Mouse (Mus musculus) small intestine, adult 2 months (tissue): ENCODE data around the gene Vmn1r94. TPM values are rescaled to one million over a fixed set of nuclear protein-coding genes. Genes with fewer than 3 reads are reported as not detected.
"Not testable (repeated sequence)": the region's sequence is repeated elsewhere in the genome, so short reads cannot be mapped to it uniquely, and the experiment has no call there.

Experiments
- H3K27ac ChIP-seq: fragments of 200-500 bp; 2 replicates; pipeline ENCODE4 v1.5.1; 2012; ENCODE audit warnings: low read depth, low read length, control low read depth, inconsistent platforms; ENCODE audit not compliant: insufficient read depth
- H3K27me3 ChIP-seq: fragments of 200-500 bp; 2 replicates; pipeline ENCODE4 v1.6.1; 2012; ENCODE audit warnings: mild to moderate bottlenecking, moderate library complexity, low read length, inconsistent platforms; ENCODE audit not compliant: control insufficient read depth, insufficient read depth
- H3K36me3 ChIP-seq: fragments of 200-500 bp; 2 replicates; pipeline ENCODE4 v1.6.1; 2012; ENCODE audit warnings: mild to moderate bottlenecking, low read length, control low read depth, inconsistent platforms; ENCODE audit not compliant: control insufficient read depth, insufficient read depth
- H3K4me1 ChIP-seq: fragments of 200-500 bp; 2 replicates; pipeline ENCODE4 v1.6.1; 2012; ENCODE audit warnings: low read length, inconsistent platforms, mixed read lengths; ENCODE audit not compliant: control insufficient read depth, insufficient read depth, insufficient read length
- H3K4me3 ChIP-seq: fragments of 200-500 bp; 2 replicates; pipeline ENCODE4 v1.5.1; 2012; ENCODE audit warnings: low read depth, mild to moderate bottlenecking, control low read depth, inconsistent platforms, low read length, moderate library complexity
- WGBS: fragments of 180-500 bp; shearing (Covaris S2); methylation state at CpG from one replicate; pipeline ENCODE4 v1.1.7; 2018; 5-methylcytosine and 5-hydroxymethylcytosine counted together
- polyA plus RNA-seq: library from polyadenylated mRNA; depleted of rRNA; stranded (reverse); fragments of >200 nt; gene quantifications from 2 replicates; pipeline ENCODE4 v1.2.3, GENCODE M21; 2012; rRNA removed

Gene Vmn1r94
- polyA plus RNA-seq: not detected in 2 replicates

GRCm38 (mm10) chr7:20168277-20168676, at the start of gene Vmn1r94:
Gene Vmn1r94 (minus strand): TSS chr7:20168377.
- not testable (repeated sequence) for H3K27ac ChIP-seq, H3K36me3 ChIP-seq, H3K27me3 ChIP-seq, H3K4me1 ChIP-seq, H3K4me3 ChIP-seq
- no CpG with 5 or more reads among the region's 3 CpGs for WGBS

DNA sequence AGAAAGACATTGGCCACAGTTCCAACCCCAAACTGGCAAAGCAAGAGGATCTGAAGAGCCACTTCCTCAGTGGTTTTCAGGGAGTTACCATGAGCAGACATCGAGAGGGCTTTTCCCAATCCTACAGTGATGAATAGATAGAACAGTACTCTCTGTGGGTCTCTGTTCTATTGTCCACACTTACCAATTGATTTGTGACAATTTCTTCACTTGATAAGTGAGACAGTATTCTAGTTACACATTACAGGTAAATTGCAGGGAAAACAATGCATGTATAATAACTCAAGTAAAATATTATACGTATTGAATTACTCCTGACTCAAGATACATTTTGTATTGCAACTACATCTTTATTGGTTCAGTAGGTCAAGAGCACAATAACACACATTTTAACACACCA, 37.3 kb upstream of the Vmn1r94 start, which contains the start of gene Gm6164:
Gene Gm6164, minus strand, starts transcription at position 101 of the 400 bp plus-strand sequence.
- WGBS: no CpG with 5 or more reads among the region's 2 CpGs
- H3K27me3 ChIP-seq, H3K4me3 ChIP-seq, H3K4me1 ChIP-seq, H3K27ac ChIP-seq, H3K36me3 ChIP-seq: not testable (repeated sequence)

DNA sequence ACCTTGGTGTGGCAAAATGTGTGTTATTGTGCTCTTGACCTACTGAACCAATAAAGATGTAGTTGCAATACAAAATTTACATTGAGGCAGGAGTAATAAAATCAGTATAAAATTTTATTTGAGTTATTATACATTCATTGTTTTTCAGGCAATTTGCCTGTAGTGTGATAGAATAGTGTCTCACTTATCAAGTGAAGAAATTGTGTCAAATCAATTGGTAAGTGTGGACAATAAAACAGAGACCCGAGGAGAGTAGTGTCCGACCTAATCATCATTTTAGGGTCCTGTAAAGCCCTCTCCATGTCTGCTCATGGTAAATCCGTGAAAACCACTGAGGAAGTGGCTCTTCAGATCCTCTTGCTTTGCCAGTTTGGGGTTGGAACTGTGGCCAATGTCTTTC, 25.2 kb upstream of the Vmn1r94 start, which contains the start of gene Vmn1r95:
Gene Vmn1r95, plus strand, starts transcription at position 301 of the 400 bp plus-strand sequence.
- H3K27me3 ChIP-seq, H3K4me1 ChIP-seq, H3K36me3 ChIP-seq, H3K27ac ChIP-seq, H3K4me3 ChIP-seq: not testable (repeated sequence)
- WGBS: no CpG with 5 or more reads among the region's 3 CpGs

DNA sequence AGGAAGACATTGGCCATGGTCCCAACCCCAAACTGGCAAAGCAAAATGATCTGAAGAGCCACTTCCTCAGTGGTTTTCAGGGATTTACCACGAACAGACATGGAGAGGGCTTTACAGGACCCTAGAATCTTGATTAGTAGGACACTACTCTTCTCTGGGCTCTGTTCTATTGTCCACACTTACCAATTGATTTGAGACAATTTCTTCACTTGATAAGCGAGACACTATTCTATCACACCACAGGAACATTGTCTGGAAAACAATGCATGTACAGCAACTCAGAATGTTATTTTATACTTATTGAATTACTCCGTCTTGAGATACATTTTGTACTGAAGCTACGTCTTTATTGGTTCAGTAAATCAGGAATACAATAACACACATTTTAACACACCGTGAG, 29.2 kb downstream of the Vmn1r94 start, which contains the start of gene Vmn1r93:
Gene Vmn1r93, minus strand, starts transcription at position 101 of the 400 bp plus-strand sequence.
- no CpG with 5 or more reads among the region's 5 CpGs for WGBS
- H3K36me3 ChIP-seq, H3K4me1 ChIP-seq: not testable (repeated sequence)

DNA sequence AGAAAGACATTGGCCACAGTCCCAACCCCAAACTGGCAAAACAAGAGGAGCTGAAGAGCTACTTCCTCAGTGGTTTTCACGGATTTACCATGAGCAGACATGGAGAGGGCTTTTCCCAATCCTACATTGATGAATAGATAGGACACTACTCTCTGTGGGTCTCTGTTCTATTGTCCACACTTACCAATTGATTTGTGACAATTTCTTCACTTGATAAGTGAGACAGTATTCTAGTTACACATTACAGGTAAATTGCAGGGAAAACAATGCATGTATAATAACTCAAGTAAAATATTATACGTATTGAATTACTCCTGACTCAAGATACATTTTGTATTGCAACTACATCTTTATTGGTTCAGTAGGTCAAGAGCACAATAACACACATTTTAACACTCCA, 45.7 kb downstream of the Vmn1r94 start, which contains the start of gene Gm16442:
Gene Gm16442, minus strand, starts transcription at position 101 of the 400 bp plus-strand sequence.
- H3K27me3 ChIP-seq, H3K27ac ChIP-seq, H3K4me3 ChIP-seq, H3K4me1 ChIP-seq, H3K36me3 ChIP-seq: not testable (repeated sequence)
- no CpG with 5 or more reads among the region's 2 CpGs for WGBS

More for the DNA sequence above, 29.2 kb downstream of the Vmn1r94 start, which contains the start of gene Vmn1r93:
- H3K27ac ChIP-seq, H3K4me3 ChIP-seq, H3K27me3 ChIP-seq: not testable (repeated sequence)

Other genes with a start within 250 kb of the Vmn1r94 start
- 5.7 and 14.3 TPM in 2 replicates for gene Pvr, start 247.2 kb downstream of the Vmn1r94 start, polyA plus RNA-seq
- gene Igsf23, start 217.6 kb downstream of the Vmn1r94 start, polyA plus RNA-seq: 87.9 and 185 TPM in 2 replicates
- gene Ceacam20, start 203.0 kb downstream of the Vmn1r94 start, polyA plus RNA-seq: 48.9 and 179 TPM in 2 replicates
- gene Nlrp9b, start 176.9 kb downstream of the Vmn1r94 start, polyA plus RNA-seq: 1.8 and 6.6 TPM in 2 replicates
- gene Vmn1r91, start 68.7 kb downstream of the Vmn1r94 start, polyA plus RNA-seq: 0.08 and 0.14 TPM in 2 replicates
- gene Gm16442, start 45.8 kb downstream of the Vmn1r94 start, polyA plus RNA-seq: not detected in 2 replicates
- not detected in 2 replicates for gene Vmn1r93, start 29.3 kb downstream of the Vmn1r94 start, polyA plus RNA-seq
- not detected in 2 replicates for gene Vmn1r95, start 25.3 kb upstream of the Vmn1r94 start, polyA plus RNA-seq
- gene Gm6164, start 37.2 kb upstream of the Vmn1r94 start, polyA plus RNA-seq: not detected in 2 replicates
- not detected in 2 replicates for gene Gm4498, start 65.5 kb upstream of the Vmn1r94 start, polyA plus RNA-seq
- not detected in 2 replicates for gene Gm5890, start 94.5 kb upstream of the Vmn1r94 start, polyA plus RNA-seq
- not detected in 2 replicates for gene Gm4133, start 165.7 kb upstream of the Vmn1r94 start, polyA plus RNA-seq
- gene Gm5728, start 207.0 kb upstream of the Vmn1r94 start, polyA plus RNA-seq: not detected in 2 replicates
- gene Vmn1r100, start 249.6 kb upstream of the Vmn1r94 start, polyA plus RNA-seq: not detected in 2 replicates